Mouse (Mus musculus) A20 (cell line): Measurements from ENCODE around the gene Gm10142.
"Not testable (repeated sequence)": the region's sequence is repeated elsewhere in the genome, so short reads cannot be mapped to it uniquely, and the experiment has no call there.

Experiments used
- DNase-seq: peaks from one replicate; pipeline ENCODE4 v3.0.0-alpha.2; 2011; ENCODE audit warnings: low read depth, low spot score

Gene Gm10142

GRCm38 (mm10) chr10:77715507-77715906 is at the start of gene Gm10142:
Gm10142 (plus strand) TSS chr10:77715807.
- no peak for DNase-seq

DNA sequence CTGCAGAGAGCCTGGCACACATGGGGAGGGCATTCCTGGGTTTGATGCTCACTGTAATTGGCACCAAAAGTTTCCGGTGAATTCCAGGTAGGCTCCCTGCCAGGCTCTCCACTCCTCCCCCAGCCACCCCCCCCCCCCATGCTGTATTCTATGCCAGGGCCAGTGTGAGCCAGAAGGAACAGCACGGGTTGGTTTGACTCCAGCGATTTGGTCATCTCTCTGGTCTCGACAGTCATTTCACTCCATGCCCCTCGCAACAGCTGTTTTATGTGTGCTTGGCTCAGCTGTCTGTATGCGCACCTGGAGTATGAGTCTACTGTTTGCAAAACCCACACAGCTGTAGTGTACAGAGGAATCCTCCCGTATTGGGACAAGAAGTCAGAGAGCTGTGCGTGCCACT is 49.3 kb upstream of the Gm10142 start:
- no peak for DNase-seq

- DNase-seq: no peak
Measured at GRCm38 (mm10) chr10:77667402-77667801, 48.2 kb upstream of the Gm10142 start.

DNA sequence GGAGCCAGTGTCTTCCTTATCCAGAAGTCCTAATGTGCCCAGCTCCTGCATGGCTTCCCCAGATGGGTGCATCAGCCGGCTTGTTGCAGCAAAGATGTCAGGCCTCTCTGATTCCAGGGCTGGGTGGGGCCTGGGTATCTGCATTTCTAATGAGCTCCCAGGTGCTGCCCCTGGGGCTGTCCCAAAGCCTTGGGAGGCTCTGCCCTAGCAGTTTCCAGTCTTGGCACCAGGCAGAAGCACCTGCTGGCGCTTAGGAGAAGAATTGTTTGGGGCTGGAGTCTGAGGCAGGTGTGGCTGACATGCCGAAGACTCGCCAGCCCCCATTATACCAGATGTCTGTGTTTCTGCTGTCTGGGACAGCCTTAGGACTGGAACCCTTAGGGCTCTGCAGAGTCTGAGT is 44.9 kb upstream of the Gm10142 start:
- DNase-seq: peak; percentile 59

- no peak for DNase-seq
Measured at GRCm38 (mm10) chr10:77671519-77671918, 44.1 kb upstream of the Gm10142 start.

- peak; percentile 89 for DNase-seq
Measured at GRCm38 (mm10) chr10:77673765-77674164, 41.8 kb upstream of the Gm10142 start.

DNA sequence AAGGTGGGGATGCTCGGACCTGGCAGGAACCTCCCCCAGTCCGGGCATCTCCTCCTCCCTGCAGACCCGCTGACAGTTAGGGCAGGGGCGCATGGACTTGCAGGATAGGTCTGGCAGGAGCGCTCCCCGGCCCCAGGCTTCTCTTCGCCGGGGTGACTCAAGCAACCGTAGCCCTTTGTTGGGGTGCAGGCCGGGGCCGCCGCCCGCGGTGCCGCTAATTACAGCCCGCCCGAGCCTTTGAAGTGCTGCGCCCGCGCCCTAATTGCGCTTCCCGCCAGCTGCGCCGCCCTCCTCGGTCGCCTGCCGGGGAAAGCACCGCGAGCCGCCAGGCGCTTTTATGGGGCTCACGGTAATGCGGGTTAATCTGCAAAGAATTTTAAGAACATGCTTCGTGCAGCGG is 38.0 kb upstream of the Gm10142 start:
- peak; percentile 80 for DNase-seq

GRCm38 (mm10) chr10:77682994-77683393 is 32.6 kb upstream of the Gm10142 start:
- no peak for DNase-seq

DNA sequence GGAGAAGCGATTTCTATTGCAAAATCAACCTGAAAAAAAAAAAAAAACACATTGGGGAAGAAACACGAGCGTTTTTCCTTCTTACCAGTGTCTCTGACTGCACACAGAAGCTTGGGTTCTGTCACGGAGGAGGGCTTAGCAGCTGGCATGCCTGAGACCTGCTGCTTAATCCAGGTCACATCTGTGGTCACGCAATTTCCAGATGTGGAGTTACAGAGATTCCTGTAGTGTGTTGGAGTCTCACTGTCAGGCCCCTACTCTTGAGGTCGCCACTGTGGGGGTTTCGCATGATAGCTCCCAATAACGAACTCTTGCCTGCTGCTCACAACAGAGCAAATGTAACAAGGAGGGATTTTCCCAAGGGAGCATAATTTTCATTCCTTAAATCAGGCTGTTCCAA is 31.4 kb upstream of the Gm10142 start:
- no peak for DNase-seq

- no peak for DNase-seq
Measured at GRCm38 (mm10) chr10:77685895-77686664, 29.5 kb upstream of the Gm10142 start, which contains the start of gene Tspear. Tspear (plus strand) TSS chr10:77686569.

DNA sequence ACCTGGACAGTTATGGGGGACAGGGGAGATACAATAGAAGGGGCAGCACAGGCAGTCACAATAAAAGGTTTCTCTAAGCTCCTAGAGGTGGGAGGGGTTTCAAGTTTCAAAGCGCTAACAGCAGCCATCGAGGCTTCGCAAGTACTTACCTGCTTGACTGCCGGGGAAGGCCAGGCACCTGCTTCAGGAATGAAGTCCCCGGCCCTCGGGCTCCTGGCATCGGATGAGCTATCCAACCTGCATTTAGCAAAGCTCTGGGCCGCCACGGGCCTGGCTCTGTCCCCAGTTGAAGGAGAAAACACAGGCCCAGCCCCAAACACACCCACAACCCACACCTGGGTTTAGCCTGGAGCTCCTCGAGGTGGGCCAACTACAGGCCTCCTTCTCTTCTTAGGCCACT is 28.6 kb upstream of the Gm10142 start:
- no peak for DNase-seq

GRCm38 (mm10) chr10:77690356-77690807 is 25.2 kb upstream of the Gm10142 start, which contains the start of gene Gm19402:
Gm19402 (minus strand) TSS chr10:77690757.
- DNase-seq: not testable (repeated sequence)

GRCm38 (mm10) chr10:77697133-77697532 is 18.5 kb upstream of the Gm10142 start, which contains the start of gene Gm9508:
Gm9508 (minus strand) TSS chr10:77697233.
- no peak for DNase-seq

DNA sequence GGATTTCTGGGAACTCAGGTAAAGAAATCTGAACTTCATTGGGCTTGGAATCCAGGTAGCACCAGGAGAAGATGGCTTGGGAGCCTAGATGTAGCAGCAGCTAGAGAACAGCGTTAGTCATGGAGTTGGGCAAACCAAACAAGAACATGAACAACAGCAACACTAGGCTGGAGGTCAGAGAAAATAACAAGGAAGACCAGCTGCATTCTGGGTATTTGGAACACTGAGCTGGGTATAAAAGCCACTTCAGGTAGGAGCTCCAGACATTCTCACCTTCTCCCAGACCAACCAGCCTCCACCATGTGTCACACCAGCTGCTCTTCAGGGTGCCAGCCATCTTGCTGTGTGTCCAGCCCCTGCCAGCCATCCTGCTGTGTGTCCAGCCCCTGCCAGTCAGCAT is 9.3 kb upstream of the Gm10142 start, which contains the start of gene Gm10272:
Gene Gm10272 (plus strand): TSS at position 301 of the 400 bp plus-strand sequence.
- no peak for DNase-seq

- no peak for DNase-seq
Measured at GRCm38 (mm10) chr10:77709831-77710230, 5.8 kb upstream of the Gm10142 start.

DNA sequence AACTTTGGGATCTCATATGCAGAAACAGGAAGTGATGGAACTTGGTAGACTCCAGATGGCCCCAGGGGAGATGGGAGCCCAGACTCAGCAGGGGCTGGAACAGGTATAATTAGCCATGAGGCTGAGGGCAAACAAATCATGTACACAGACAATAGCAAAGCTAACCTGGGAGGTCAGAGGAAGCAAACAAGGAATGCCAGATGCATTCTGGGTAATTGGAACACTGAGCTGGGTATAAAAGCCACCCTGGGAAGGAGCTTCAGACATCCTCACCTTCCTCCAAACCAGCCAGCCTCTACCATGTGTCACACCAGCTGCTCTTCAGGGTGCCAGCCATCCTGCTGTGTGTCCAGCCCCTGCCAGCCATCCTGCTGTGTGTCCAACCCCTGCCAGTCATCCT is 4.5 kb upstream of the Gm10142 start, which contains the start of gene Gm10024:
Gene Gm10024 (plus strand): TSS at position 301 of the 400 bp plus-strand sequence.
- not testable (repeated sequence) for DNase-seq

GRCm38 (mm10) chr10:77713734-77714133 is 1.9 kb upstream of the Gm10142 start:
- DNase-seq: peak; percentile 31

DNA sequence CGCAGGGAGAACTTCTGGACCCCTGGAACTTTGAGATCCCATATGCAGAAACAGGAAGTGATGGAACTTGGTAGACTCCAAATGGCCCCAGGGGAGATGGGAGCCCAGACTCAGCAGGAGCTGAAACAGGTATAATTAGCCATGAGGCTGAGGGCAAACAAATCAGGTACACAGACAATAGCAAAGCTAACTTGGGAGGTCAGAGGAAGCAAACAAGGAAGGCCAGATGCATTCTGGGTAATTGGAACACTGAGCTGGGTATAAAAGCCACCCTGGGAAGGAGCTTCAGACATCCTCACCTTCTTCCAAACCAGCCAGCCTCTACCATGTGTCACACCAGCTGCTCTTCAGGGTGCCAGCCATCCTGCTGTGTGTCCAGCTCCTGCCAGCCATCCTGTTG is 4.7 kb downstream of the Gm10142 start, which contains the start of gene Krtap12-1:
Gene Krtap12-1 (plus strand): TSS at position 301 of the 400 bp plus-strand sequence.
- DNase-seq: not testable (repeated sequence)

DNA sequence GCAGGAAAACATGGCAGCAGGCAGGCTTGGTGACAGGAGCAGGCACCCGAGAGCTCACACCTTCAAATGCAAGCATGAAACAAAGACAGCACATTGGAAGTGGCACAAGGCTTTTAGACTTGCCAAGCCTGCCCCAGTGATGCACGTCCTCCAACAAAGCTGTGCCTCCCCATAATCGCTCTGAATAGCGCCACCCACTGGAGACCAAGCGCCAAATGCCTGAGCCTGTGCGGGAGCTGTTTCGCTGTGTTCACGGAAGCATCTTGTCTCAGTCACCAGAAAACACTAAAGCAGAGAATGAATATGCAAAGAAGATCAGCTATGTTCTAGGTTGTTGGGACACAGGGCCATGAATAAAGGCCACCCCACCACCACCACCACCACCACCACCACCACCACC is 9.2 kb downstream of the Gm10142 start:
- DNase-seq: peak; percentile 37

GRCm38 (mm10) chr10:77726186-77726585 is 10.6 kb downstream of the Gm10142 start, which contains the start of gene Gm10100:
Gm10100 (plus strand) TSS chr10:77726486.
- DNase-seq: no peak

DNA sequence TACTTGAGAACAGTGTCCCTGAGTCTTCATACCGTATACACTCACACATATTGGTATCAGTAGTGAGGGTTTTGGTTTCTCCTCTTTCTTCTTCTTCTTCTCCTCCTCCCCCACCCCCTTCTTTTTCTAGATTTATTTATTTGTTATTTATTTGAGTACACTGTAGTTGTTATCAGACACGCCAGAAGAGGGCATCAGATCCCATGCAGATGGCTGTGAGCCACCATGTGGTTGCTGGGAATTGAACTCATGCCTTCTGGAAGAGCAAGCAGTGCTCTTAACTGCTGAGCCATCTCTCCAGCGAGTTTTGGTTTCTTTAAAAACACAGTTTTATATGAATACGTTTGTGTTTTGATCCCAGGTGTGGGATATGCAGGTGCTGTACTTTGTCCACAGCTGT is 12.7 kb downstream of the Gm10142 start:
- DNase-seq: peak; percentile 49

DNA sequence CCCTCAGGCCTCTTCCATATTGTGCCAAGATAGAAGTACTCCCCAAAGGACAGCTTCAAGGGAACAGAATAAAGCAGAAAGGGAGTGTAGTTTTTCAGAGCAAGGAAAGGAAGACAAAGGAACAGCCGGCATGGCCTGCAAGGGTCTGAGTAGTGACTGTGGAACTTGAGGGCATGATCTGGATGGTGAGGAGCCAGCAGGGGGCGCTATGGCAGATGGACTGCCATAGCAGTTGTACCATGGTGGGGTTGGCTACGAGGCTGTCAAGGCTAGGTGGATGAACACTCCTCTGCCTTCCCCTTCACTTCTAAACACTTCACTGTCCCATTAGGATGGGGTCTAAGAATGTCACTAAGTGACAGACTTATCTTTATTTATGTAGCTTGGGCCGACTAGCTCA is 13.6 kb downstream of the Gm10142 start:
- peak; percentile 59 for DNase-seq

- no peak for DNase-seq
Measured at GRCm38 (mm10) chr10:77735928-77736327, 20.3 kb downstream of the Gm10142 start.
